Mouse (Mus musculus) c-Kit-positive CD71-positive TER-119-positive erythroid progenitor cells, embryonic 14.5 days (primary cell): ENCODE results near the gene Birc6.
A peak's percentile ranks its signal among the peaks of the same experiment; 100 is the strongest.

ENCODE experiments used
- DNase-seq: peaks from one replicate; pipeline ENCODE4 v3.0.0-alpha.2; 2013; ENCODE audit warnings: low spot score

The Birc6 gene

GRCm38 (mm10) chr17:74707637-74708152 is 179.6 kb downstream of the Birc6 start:
- DNase-seq: no peak

- DNase-seq: no peak
Observed at GRCm38 (mm10) chr17:74710731-74711130, 182.6 kb downstream of the Birc6 start.

GRCm38 (mm10) chr17:74711627-74712026 is 183.5 kb downstream of the Birc6 start:
- DNase-seq: peak; percentile 12

- no peak for DNase-seq
Observed at GRCm38 (mm10) chr17:74715128-74715527, 187.0 kb downstream of the Birc6 start.

- DNase-seq: no peak
Observed at GRCm38 (mm10) chr17:74715724-74716123, 187.6 kb downstream of the Birc6 start.

- no peak for DNase-seq
Observed at GRCm38 (mm10) chr17:74716643-74717042, 188.5 kb downstream of the Birc6 start.

- no peak for DNase-seq
Observed at GRCm38 (mm10) chr17:74717091-74717617, 189.1 kb downstream of the Birc6 start.

- peak; percentile 99 for DNase-seq
Observed at GRCm38 (mm10) chr17:74717618-74718151, 189.6 kb downstream of the Birc6 start, which contains the start of gene Ttc27. TSS of gene Ttc27 (plus strand) at chr17:74717732.

- peak; percentile 19 for DNase-seq
Observed at GRCm38 (mm10) chr17:74732872-74733271, 204.8 kb downstream of the Birc6 start.

GRCm38 (mm10) chr17:74735392-74735791 is 207.3 kb downstream of the Birc6 start:
- DNase-seq: no peak

- DNase-seq: no peak
Observed at GRCm38 (mm10) chr17:74749659-74750058, 221.6 kb downstream of the Birc6 start.

GRCm38 (mm10) chr17:74751026-74751425 is 222.9 kb downstream of the Birc6 start:
- DNase-seq: no peak
